Mouse (Mus musculus) spleen, adult 12 weeks (tissue): Measurements from ENCODE around the gene Ercc8.

Source experiments
- DNase-seq: peaks from one replicate; pipeline ENCODE4 v3.0.0; 2022; ENCODE audit warnings: low spot score

The Ercc8 gene

GRCm38 (mm10) chr13:108157732-108158464 is 633 bp upstream of the Ercc8 start:
- no peak for DNase-seq

- no peak for DNase-seq
These were observed 677 bp downstream of the Ercc8 start for GRCm38 (mm10) chr13:108159241-108159575.

GRCm38 (mm10) chr13:108159963-108160362 is 1.4 kb downstream of the Ercc8 start:
- DNase-seq, result no peak

- no peak for DNase-seq
These were observed 5.4 kb downstream of the Ercc8 start for GRCm38 (mm10) chr13:108163912-108164311.

- DNase-seq, result no peak
These were observed 6.1 kb downstream of the Ercc8 start for GRCm38 (mm10) chr13:108164621-108165020.

- DNase-seq, result no peak
These were observed 11.5 kb downstream of the Ercc8 start for GRCm38 (mm10) chr13:108170002-108170401.

- DNase-seq, result no peak
These were observed 12.0 kb downstream of the Ercc8 start for GRCm38 (mm10) chr13:108170511-108170910.

- no peak for DNase-seq
These were observed 21.1 kb downstream of the Ercc8 start for GRCm38 (mm10) chr13:108179618-108180017.

GRCm38 (mm10) chr13:108180821-108181220 is 22.3 kb downstream of the Ercc8 start:
- DNase-seq, result no peak

GRCm38 (mm10) chr13:108184743-108185255 is 26.3 kb downstream of the Ercc8 start:
- DNase-seq, result no peak

- DNase-seq, result no peak
These were observed 27.0 kb downstream of the Ercc8 start for GRCm38 (mm10) chr13:108185530-108185929.

- no peak for DNase-seq
These were observed 29.5 kb downstream of the Ercc8 start for GRCm38 (mm10) chr13:108187994-108188393.

GRCm38 (mm10) chr13:108191074-108191720 is 32.7 kb downstream of the Ercc8 start:
- DNase-seq, result no peak

GRCm38 (mm10) chr13:108195474-108195873 is 36.9 kb downstream of the Ercc8 start:
- DNase-seq, result no peak

- DNase-seq, result no peak
These were observed 46.3 kb downstream of the Ercc8 start for GRCm38 (mm10) chr13:108204857-108205256.

GRCm38 (mm10) chr13:108207447-108207846 is 48.9 kb downstream of the Ercc8 start:
- no peak for DNase-seq

GRCm38 (mm10) chr13:108208090-108208489 is 49.6 kb downstream of the Ercc8 start:
- no peak for DNase-seq

- no peak for DNase-seq
These were observed 52.4 kb downstream of the Ercc8 start for GRCm38 (mm10) chr13:108210960-108211359.

- DNase-seq, result no peak
These were observed 54.0 kb downstream of the Ercc8 start for GRCm38 (mm10) chr13:108212397-108213018.

GRCm38 (mm10) chr13:108214081-108214484 is 55.6 kb downstream of the Ercc8 start, which contains the start of gene Elovl7:
Gene Elovl7, plus strand, starts transcription at chr13:108214404.
- DNase-seq, result peak; percentile 69

GRCm38 (mm10) chr13:108214485-108215107 is 56.1 kb downstream of the Ercc8 start:
- DNase-seq, result peak; percentile 30

GRCm38 (mm10) chr13:108215231-108215780 is 56.8 kb downstream of the Ercc8 start:
- DNase-seq, result no peak
